Mouse (Mus musculus): ENCODE measurements around the gene Kpna6.

Kpna6 gene

DNA sequence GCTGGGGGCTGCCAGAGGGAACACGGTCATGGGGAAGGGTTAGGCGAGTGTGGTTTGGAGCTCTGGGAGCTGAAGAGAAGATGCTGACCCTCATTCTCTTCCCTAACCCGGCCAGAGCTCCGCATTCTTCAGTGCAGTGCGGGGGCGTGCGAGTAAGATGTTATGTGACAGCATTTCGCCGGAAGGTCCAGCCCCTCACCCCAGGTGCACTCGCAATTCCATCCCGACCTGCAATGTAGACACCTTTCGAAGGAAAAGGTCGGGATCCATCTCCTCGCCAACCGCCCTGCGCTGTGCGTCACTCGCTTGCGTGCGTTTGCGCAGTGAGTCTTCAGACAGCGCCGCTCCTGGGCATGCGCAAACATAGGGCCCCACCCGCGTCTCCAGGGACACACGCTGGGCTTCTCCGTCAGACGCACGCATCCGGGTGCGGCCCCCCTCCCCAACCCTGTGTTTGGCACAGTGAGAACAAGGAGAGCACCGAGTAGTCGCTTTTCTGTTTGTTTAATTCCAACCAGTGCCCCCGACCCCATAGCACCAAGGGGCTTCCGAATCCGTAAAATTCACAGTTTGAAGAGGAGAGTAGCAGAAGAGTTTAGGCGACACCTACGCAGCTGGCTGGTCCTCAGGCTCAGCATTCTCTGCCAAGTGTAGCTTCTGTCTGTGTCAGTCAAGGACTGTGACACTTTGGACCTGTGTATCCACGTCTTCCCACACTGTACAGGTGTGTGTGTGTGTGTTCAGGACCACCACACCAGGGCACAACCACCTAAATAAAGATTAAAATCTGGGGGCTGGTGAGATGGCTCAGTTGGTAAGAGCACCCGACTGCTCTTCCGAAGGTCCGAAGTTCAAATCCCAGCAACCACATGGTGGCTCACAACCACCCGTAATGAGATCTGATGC lies 53.5 kb downstream of the Kpna6 start, which contains the start of gene Iqcc:
TSS of gene Iqcc (minus strand) at position 314 of the 906 bp plus-strand sequence.
- in situ Hi-C loops (cut with MboI), result no loop called here

DNA sequence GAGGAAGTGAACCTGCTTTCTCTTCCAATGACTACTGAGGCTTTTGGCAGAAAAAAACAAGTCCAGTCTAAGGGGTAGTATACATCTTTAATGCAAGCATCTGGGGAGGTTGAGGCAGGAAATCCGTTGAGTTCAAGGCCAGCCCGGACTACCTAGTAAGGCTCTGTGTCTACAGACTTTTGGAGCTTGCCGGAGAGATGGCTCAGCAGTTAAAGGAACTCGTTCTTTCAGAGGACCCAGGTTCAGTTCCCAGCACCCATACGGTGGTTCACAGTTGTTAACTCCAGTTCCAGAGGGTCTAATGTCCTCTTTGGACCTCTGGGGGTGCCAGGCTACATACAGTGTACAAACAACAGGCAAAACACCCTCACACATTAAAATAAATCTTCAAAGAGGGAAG lies 54.5 kb downstream of the Kpna6 start:
- in situ Hi-C loops (cut with MboI), result no loop called here

DNA sequence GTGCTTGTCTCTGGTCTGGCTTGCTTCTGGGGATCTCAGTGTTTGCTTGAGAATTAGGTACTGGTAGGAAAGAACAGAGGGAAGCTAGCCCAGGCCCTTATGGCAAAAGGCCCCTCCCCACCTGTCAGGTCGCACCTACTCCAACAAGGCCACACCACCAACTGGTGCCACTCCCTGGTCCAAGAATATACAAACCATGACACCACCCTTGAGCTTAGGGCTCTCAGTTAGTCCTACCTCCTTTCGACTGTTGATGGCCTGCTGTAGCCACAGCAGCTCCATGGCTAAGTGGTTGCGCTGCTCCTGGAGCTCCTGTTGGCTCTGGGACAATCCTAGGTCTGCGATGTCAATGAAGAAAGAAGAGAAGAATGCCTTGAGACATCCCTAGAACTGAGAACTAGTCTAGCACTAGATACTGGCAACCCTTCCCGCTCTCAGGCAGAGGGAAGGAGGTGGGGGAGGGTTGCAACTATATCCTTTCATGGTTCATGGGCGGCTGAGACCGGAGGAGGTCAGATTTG lies 55.4 kb downstream of the Kpna6 start:
- in situ Hi-C loops (cut with MboI), result no loop called here

DNA sequence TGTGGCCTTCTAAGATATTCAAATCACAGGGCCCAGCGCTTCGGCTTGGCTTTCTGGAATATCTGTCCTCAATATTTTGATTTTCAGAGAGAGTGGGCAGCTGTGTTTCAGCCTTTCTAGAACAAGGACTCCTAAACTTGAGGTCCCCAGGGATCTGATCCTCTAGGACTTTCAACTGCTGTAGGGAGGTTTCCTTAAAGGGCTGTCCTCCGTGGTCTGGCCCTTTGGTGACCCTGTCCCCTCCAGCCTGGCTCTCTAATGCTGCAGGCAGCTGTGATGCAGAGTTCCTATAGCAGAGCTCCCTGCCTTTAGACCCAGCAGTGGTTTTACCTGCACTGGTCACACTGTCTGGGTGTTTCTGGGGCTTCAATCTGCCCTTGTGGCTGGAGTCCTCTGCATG lies 55.9 kb downstream of the Kpna6 start:
- in situ Hi-C loops (cut with MboI), result no loop called here

DNA sequence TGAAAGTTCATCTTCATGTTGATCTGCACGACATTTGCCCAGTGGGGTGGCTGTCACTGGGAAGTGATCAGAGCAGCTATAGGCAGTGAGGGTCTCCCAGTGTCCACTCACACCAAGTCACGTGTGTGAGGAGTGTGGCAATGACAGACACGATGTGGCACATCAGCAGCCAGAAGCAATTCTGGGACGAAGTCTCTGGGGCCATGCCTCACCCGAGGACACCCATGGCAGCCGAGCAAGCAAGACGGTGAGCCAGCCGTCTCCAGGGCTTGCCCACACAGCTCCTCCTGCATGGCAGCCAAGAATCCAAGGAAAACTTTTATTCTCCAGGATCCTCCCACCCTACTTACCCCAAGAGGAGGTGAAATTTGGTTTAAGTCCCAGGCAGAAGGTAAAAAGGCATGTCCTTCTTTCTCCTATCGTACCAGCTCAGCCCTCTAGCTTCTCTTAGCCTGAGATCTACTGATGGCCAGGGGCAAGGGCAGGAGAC lies 56.7 kb downstream of the Kpna6 start:
- in situ Hi-C loops (cut with MboI), result no loop called here

DNA sequence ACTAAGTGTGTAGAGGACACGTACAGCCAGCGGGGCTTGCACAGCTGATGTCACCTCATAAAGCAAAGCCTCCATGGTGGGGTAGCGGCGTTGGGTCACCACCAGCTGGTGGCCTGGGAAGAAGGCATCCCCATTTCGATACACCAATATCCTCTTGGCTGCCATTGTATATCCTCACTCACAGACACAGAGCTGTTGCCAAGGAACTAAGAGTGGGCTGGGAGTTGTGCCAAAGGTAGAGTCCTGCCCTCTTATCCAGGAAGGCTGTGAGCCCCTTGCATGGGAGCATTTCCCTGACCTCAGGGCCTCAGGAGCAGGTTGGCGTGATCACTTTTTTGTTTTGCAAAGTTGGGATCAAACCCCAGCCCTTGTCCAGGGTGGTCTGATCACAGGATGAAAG lies 58.5 kb downstream of the Kpna6 start, which contains the start of gene Dcdc2b:
TSS of gene Dcdc2b (minus strand) at position 165 of the 400 bp plus-strand sequence.
- in situ Hi-C loops (cut with MboI), result no loop called here

DNA sequence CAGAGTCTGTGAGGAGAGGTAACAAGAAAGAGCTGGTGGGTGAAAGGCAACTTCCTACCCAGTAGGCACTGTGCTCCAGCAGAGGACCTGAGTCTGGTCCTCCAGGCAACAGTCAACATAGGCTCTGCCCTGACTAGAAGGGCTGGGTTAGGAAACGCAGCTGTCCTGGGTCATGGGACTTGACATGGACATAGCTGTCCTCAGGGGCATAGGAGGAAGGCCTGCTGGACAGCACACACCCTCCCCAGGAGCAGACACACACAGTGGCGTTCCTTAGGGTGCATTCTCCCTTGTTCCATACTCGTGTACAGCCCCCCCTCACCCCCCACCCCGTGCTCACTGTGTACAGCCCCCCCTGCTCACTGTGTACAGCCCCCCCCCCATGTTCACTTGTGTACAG lies 62.1 kb downstream of the Kpna6 start:
- in situ Hi-C loops (cut with MboI), result no loop called here

DNA sequence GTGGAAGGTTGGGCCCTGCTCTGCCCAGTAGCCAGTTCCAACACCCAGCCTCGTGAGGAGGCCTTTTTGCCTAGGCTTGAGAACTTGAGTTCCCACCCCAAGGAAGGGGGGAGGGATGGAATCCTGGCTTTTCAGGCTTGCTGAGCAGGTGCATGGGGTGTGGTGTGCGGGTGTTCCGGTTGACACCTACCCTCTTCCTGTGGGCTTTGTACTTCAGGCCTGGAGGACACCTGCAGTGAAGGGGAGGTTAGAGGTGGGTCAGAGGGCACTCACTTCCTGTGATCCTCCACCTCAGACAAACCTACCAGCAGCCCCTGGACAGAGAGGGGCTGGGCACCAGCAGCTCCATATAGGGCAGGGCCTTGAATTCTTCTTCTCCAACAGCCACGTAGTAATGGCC lies 62.5 kb downstream of the Kpna6 start:
- in situ Hi-C loops (cut with MboI), result no loop called here

DNA sequence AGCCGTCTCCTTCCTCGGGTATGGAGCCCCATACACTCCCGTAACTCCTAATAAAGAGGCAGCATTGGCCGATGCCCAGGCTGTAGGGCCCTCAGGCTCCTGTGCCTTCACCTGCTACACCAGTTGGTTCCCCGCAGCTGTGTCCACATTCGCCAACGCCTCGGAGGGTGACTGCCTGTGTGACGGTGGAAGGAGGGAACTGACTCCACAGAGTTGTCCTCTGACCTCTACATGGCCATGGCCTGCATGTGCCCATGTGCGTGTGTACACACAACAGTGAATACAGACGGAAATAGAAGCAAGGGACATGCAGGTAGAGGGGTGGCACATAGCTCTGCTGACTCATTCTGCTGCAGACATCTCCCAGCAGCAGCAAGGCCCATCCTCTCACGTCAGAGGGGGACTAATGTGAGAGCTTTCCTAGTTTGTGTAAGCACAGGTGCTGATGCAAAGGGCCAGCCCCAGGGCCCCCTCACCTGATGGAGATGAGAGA lies 63.4 kb downstream of the Kpna6 start:
- in situ Hi-C loops (cut with MboI), result loop anchor here (10.0 kb wide), 1 partner anchor 64 kb away; the partner anchor contains the start of gene Hdac1

DNA sequence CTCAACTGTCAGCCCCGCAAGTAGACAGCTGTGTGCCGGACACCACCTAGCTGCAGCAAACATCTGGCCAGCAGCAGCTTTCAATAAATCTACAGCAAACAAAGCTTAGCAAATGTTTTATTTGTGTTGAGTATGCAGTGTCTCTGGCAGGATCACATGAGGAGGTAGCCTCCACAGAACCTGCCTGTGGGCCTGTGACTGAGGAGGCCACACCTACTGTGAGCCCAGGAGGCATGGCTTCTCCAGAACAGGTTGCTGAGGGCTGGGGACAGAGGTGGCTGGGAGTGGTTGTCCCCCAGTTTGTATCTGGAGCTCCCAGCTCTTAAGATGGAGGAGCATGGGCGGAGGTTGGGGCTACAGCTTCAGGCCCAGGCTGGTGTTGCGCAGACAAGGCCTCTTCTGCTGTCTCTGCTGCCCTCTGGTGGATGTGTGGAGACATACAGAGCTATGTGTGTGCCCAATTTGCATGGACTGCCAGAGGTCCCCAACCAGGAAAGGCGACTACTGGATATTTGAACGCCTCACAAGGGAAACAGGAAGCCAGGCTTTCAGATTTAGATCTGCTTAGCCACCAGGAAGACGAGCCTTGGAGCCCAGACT lies 64.0 kb downstream of the Kpna6 start:
- in situ Hi-C loops (cut with MboI), result loop anchor here (10.0 kb wide), 1 partner anchor 64 kb away; the partner anchor contains the start of gene Hdac1

DNA sequence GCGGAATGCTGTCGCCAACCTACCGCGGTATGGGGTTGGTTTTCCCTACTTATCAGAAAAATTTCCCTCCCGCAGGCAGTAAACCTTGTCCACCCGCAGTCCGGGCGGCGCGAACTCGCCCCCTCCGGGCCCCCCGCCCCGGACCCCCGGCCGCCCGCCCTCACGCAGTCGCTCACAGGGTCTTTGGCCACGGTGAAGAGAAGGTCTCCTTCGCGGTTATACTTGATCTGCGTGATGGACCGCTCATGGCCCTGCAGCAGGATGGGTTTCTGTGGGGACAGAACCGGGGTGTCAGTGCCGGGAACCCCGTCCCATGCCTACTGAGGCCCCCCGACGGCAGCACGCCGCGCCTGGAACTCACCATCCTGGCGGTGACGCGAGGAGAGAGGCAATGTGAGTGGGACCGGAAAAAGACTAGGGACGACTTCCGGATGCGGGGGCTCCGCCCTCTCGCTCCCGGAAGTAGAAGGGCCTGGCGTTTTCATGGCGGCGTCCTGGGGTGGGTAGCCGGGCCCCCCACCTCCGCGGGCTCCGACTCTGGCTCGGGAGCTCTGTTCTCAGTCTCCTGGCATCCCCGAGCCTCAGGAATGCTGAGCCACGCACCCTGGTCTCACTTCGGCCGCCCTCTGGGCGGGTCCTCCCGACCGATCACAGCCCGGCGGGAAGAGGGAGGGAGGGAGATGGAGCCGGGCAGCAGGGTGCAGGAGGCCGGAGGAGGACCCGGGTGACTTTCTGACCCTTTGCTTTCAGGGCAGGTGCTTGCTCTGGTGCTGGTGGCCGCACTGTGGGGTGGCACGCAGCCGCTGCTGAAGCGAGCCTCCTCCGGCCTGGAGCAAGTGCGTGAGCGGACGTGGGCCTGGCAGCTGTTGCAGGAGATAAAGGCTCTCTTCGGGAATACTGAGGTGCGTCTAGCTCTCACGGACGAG lies 72.1 kb downstream of the Kpna6 start, which contains the start of the genes Eif3i and Tmem234:
TSS of gene Eif3i (minus strand) at position 416 of the 926 bp plus-strand sequence.
TSS of gene Tmem234 (plus strand) at position 436 of the 926 bp plus-strand sequence.
- in situ Hi-C loops (cut with MboI), result loop anchor here (10.0 kb wide), 1 partner anchor 56 kb away; the partner anchor contains the start of gene Hdac1
